Mouse (Mus musculus) kidney, embryonic 14.5 days (tissue): ENCODE data around the gene Dnajc12. TPM values are rescaled to one million over a fixed set of nuclear protein-coding genes. Genes with fewer than 3 reads are reported as not detected.

ENCODE experiments used
- polyA plus RNA-seq: library from polyadenylated mRNA; unstranded; fragments of >200 nt; fragmentation: Nextera tagmentation; extraction: Ambion mirVana; gene quantifications from 2 replicates; pipeline ENCODE4 v1.2.1, GENCODE M21; 2014

Gene Dnajc12
- polyA plus RNA-seq, 1 experiment from 2014 or later: 9.8 TPM

Other genes with a start within 250 kb of the Dnajc12 start
- gene Mypn, start 178.5 kb upstream of the Dnajc12 start, polyA plus RNA-seq: not detected in 2 replicates
- 36.7 and 53.8 TPM in 2 replicates for gene Herc4, start 138.6 kb upstream of the Dnajc12 start, polyA plus RNA-seq
- 10.7 and 12.5 TPM in 2 replicates for gene Sirt1, start 739 bp upstream of the Dnajc12 start, polyA plus RNA-seq
- not detected in 2 replicates for gene Gm7075, start 39.3 kb downstream of the Dnajc12 start, polyA plus RNA-seq
- gene Ctnna3, start 47.7 kb downstream of the Dnajc12 start, polyA plus RNA-seq: 0.21 and 0.55 TPM in 2 replicates